Mouse (Mus musculus): Measurements from ENCODE around the gene Ppp3ca. TPM values are rescaled to one million over a fixed set of nuclear protein-coding genes. Genes with fewer than 3 reads are reported as not detected.

Gene Ppp3ca
- polyA plus RNA-seq, 1 experiment: 29.4 TPM

DNA sequence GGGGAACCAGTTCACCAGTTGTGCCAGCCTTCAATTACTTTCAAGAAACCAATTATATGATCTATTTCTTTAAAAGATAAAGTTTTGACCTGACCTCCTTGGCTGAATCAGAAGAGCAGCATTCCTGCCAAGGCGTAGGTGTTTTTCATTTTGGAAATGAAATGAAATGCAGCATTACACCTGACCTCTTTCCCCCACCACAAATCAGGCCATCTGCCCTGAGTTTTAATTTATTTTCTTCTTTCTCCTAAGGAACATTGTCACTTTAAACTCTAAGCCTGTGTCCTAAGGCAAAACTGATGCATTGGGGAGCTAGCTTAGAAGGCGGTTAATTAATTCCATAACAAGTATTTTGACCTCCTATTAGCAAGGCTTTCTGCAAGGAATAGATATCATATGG is 276.7 kb downstream of the Ppp3ca start:
- TF ChIP-seq CTCF (IDR thresholded peaks at IDR 0.05; ENCODE audit: low read depth, low read length): no peak
- TF ChIP-seq POLR2A (IDR thresholded peaks at IDR 0.05; ENCODE audit: insufficient read depth, low read length): no peak
- no peak for TF ChIP-seq EP300 (IDR thresholded peaks at IDR 0.05; ENCODE audit: insufficient read depth, low read depth, low read length)

DNA sequence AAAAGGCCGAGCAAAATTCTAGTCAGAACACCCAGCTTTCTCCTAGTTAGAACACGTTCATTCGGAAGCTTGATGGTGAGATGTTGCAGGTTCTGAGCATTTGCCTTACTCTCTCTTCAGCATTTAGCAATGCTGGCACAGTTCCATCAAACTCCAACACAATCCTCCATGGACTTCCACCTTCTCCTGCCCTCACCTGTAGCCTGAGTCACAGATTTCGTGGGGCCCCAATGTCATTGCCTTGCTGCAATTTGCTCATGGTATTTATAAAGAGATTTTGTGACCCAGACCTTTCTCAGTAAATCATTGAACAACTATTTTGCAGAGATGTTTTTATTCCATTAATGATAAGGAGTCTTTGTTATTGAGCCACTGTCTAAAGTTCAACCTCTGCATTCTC is 278.2 kb downstream of the Ppp3ca start:
- no peak overlapping the region for H3K9ac ChIP-seq (ENCODE audit: low read depth, poor library complexity, severe bottlenecking)
- no peaks in the 10 kb centered on the region for H3K9me3 ChIP-seq (replicated peaks; ENCODE audit: control insufficient read depth, insufficient read depth, low read length, poor library complexity, severe bottlenecking)
- no peaks in the 10 kb centered on the region for H3K36me3 ChIP-seq (ENCODE audit: control insufficient read depth, insufficient read depth, low read length, poor library complexity, severe bottlenecking)
- no peaks in the 10 kb centered on the region for H3K27me3 ChIP-seq (ENCODE audit: control insufficient read depth, insufficient read depth, low read length, poor library complexity, severe bottlenecking)
- H3K4me1 ChIP-seq (ENCODE audit: control insufficient read depth, insufficient read depth, low read length): no peaks in the 10 kb centered on the region
- H3K4me3 ChIP-seq (ENCODE audit: low read depth, low read length): no peak overlapping the region
- TF ChIP-seq EP300 (IDR thresholded peaks at IDR 0.05; ENCODE audit: insufficient read depth, low read depth, low read length): no peak
- TF ChIP-seq CTCF (IDR thresholded peaks at IDR 0.05; ENCODE audit: low read depth, low read length): no peak
- no peak for TF ChIP-seq POLR2A (IDR thresholded peaks at IDR 0.05; ENCODE audit: insufficient read depth, low read length)
- no peak overlapping the region for H3K27ac ChIP-seq (ENCODE audit: insufficient read depth, low read length)

More for the DNA sequence above, 276.7 kb downstream of the Ppp3ca start:
- Histone ChIP-seq H3K4me1 (ENCODE audit: control insufficient read depth, insufficient read depth, low read length) (no peaks in the 10 kb centered on the region), H3K27ac (ENCODE audit: insufficient read depth, low read length) (no peak overlapping the region), H3K4me3 (ENCODE audit: low read depth, low read length) (no peak overlapping the region), H3K9me3 (replicated peaks; ENCODE audit: control insufficient read depth, insufficient read depth, low read length, poor library complexity, severe bottlenecking) (no peaks in the 10 kb centered on the region), H3K9ac (ENCODE audit: low read depth, poor library complexity, severe bottlenecking) (no peak overlapping the region), H3K36me3 (ENCODE audit: control insufficient read depth, insufficient read depth, low read length, poor library complexity, severe bottlenecking) (no peaks in the 10 kb centered on the region), H3K27me3 (ENCODE audit: control insufficient read depth, insufficient read depth, low read length, poor library complexity, severe bottlenecking) (no peaks in the 10 kb centered on the region)

DNA sequence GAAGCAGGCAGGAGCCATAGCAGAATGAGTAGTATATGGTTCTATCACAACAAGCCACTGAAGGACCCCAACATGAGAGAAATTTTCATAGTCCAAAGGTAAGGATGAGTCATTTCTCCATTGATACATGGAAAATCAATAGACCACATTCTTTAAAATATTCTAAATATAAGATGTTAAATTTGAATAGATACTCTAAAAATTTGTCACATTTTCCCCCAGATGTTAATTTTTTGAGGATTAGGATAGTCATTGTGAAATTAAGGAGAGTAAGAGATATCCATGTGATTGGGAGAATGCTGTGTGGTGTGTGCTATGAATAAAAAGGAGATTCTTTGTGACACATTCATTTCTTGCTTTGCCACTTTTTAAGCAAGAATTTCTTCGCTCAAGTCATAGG is 281.9 kb downstream of the Ppp3ca start:
- TF ChIP-seq POLR2A (IDR thresholded peaks at IDR 0.05; ENCODE audit: insufficient read depth, low read length) (no peak), EP300 (IDR thresholded peaks at IDR 0.05; ENCODE audit: insufficient read depth, low read depth, low read length) (no peak), CTCF (IDR thresholded peaks at IDR 0.05; ENCODE audit: low read depth, low read length) (no peak)
- H3K4me1 ChIP-seq (ENCODE audit: control insufficient read depth, insufficient read depth, low read length): no peaks in the 10 kb centered on the region
- no peaks in the 10 kb centered on the region for H3K27me3 ChIP-seq (ENCODE audit: control insufficient read depth, insufficient read depth, low read length, poor library complexity, severe bottlenecking)
- no peak overlapping the region for H3K9ac ChIP-seq (ENCODE audit: low read depth, poor library complexity, severe bottlenecking)
- H3K36me3 ChIP-seq (ENCODE audit: control insufficient read depth, insufficient read depth, low read length, poor library complexity, severe bottlenecking): no peaks in the 10 kb centered on the region
- H3K9me3 ChIP-seq (replicated peaks; ENCODE audit: control insufficient read depth, insufficient read depth, low read length, poor library complexity, severe bottlenecking): no peaks in the 10 kb centered on the region
- no peak overlapping the region for H3K4me3 ChIP-seq (ENCODE audit: low read depth, low read length)
- no peak overlapping the region for H3K27ac ChIP-seq (ENCODE audit: insufficient read depth, low read length)

DNA sequence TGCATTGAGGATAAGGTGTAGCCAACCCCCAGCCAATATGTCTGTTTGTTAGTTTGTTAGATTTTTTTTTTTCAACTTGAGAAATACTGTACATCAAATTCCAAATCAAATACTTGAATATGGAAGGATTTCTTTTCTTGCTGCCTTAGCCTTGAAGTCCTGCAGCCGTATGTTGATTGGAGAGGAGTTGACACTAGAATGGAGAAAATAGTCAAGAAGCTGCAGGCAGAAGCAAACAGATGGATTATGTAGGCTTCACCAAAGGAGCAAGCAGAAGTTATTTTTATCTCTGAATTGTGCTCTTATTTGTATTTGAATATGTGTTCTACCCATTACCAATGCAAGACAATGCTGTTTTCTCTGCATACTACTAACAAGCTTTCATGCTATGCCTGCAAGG is 282.9 kb downstream of the Ppp3ca start:
- Histone ChIP-seq H3K36me3 (ENCODE audit: control insufficient read depth, insufficient read depth, low read length, poor library complexity, severe bottlenecking) (no peaks in the 10 kb centered on the region), H3K4me3 (ENCODE audit: low read depth, low read length) (no peak overlapping the region), H3K4me1 (ENCODE audit: control insufficient read depth, insufficient read depth, low read length) (no peaks in the 10 kb centered on the region), H3K27ac (ENCODE audit: insufficient read depth, low read length) (no peak overlapping the region), H3K9me3 (replicated peaks; ENCODE audit: control insufficient read depth, insufficient read depth, low read length, poor library complexity, severe bottlenecking) (no peaks in the 10 kb centered on the region), H3K27me3 (ENCODE audit: control insufficient read depth, insufficient read depth, low read length, poor library complexity, severe bottlenecking) (no peaks in the 10 kb centered on the region), H3K9ac (ENCODE audit: low read depth, poor library complexity, severe bottlenecking) (no peak overlapping the region)
- no peak for TF ChIP-seq CTCF (IDR thresholded peaks at IDR 0.05; ENCODE audit: low read depth, low read length)
- TF ChIP-seq POLR2A (IDR thresholded peaks at IDR 0.05; ENCODE audit: insufficient read depth, low read length): no peak
- no peak for TF ChIP-seq EP300 (IDR thresholded peaks at IDR 0.05; ENCODE audit: insufficient read depth, low read depth, low read length)

DNA sequence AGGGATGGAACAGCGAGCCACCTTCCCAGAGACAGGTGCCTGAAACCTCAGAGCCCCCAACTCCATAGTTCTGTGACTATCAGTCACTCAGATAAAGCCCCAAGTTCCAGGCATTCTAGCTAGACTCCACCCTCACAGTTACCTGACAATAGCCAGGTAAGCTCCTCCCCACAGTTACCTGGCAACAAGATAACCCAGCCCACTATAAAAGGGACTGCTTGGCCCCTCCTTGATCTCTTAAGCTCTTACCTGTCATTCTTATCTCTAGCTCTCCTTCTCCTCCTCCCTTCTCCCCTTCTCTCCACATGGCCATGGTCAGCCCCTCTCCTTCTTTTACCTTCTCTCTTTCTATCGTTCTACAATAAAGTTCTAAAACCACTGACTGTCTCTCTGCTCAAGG is 285.1 kb downstream of the Ppp3ca start:
- no peaks in the 10 kb centered on the region for H3K9me3 ChIP-seq (replicated peaks; ENCODE audit: control insufficient read depth, insufficient read depth, low read length, poor library complexity, severe bottlenecking)
- no peak for TF ChIP-seq EP300 (IDR thresholded peaks at IDR 0.05; ENCODE audit: insufficient read depth, low read depth, low read length)
- no peaks in the 10 kb centered on the region for H3K27me3 ChIP-seq (ENCODE audit: control insufficient read depth, insufficient read depth, low read length, poor library complexity, severe bottlenecking)
- no peak overlapping the region for H3K4me3 ChIP-seq (ENCODE audit: low read depth, low read length)
- no peak overlapping the region for H3K27ac ChIP-seq (ENCODE audit: insufficient read depth, low read length)
- no peaks in the 10 kb centered on the region for H3K36me3 ChIP-seq (ENCODE audit: control insufficient read depth, insufficient read depth, low read length, poor library complexity, severe bottlenecking)
- no peak overlapping the region for H3K9ac ChIP-seq (ENCODE audit: low read depth, poor library complexity, severe bottlenecking)
- no peaks in the 10 kb centered on the region for H3K4me1 ChIP-seq (ENCODE audit: control insufficient read depth, insufficient read depth, low read length)

DNA sequence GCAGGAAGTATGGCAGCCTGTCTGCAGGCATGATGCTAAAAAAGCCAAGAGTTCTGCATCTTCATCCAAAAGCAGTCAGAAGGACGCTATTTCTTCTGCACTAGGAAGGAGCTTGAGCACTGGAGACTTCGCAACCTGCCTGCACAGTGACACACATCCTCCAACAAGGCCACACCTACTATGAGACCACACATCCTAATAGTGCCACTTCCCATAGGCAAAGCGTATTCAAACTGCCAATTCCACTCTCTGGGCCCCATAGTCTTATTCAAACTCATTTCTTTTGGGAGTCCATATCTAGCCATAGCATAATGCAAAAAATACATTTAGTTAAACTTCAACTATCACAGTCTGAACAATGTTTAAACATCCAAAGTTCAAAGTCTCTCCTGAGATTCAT is 290.4 kb downstream of the Ppp3ca start:
- Histone ChIP-seq H3K4me1 (ENCODE audit: control insufficient read depth, insufficient read depth, low read length) (no peaks in the 10 kb centered on the region), H3K9me3 (replicated peaks; ENCODE audit: control insufficient read depth, insufficient read depth, low read length, poor library complexity, severe bottlenecking) (no peaks in the 10 kb centered on the region), H3K36me3 (ENCODE audit: control insufficient read depth, insufficient read depth, low read length, poor library complexity, severe bottlenecking) (no peaks in the 10 kb centered on the region), H3K4me3 (ENCODE audit: low read depth, low read length) (no peak overlapping the region), H3K27me3 (ENCODE audit: control insufficient read depth, insufficient read depth, low read length, poor library complexity, severe bottlenecking) (no peaks in the 10 kb centered on the region), H3K27ac (ENCODE audit: insufficient read depth, low read length) (no peak overlapping the region), H3K9ac (ENCODE audit: low read depth, poor library complexity, severe bottlenecking) (no peak overlapping the region)
- no peak for TF ChIP-seq CTCF (IDR thresholded peaks at IDR 0.05; ENCODE audit: low read depth, low read length)
- TF ChIP-seq EP300 (IDR thresholded peaks at IDR 0.05; ENCODE audit: insufficient read depth, low read depth, low read length): no peak
- no peak for TF ChIP-seq POLR2A (IDR thresholded peaks at IDR 0.05; ENCODE audit: insufficient read depth, low read length)

All from ES-Bruce4 (cell line).